Mouse (Mus musculus) spleen, adult 2 months (tissue): ENCODE data around the gene Cir1.

Source experiments
- CTCF ChIP-seq: fragments of 200-500 bp; IDR thresholded peaks from 2 replicates; pipeline ENCODE4 v1.5.1; 2011; ENCODE audit warnings: mild to moderate bottlenecking, inconsistent platforms; ENCODE audit not compliant: insufficient read depth, insufficient read length, insufficient replicate concordance; ENCODE audit errors: extremely low read depth
- POLR2A ChIP-seq: fragments of 200-500 bp; IDR thresholded peaks from 2 replicates; pipeline ENCODE4 v1.6.1; 2011; ENCODE audit warnings: low read depth, low read length, inconsistent platforms

GRCm38 (mm10) chr2:73360536-73360935 lies 48.0 kb upstream of the Cir1 start:
- TF ChIP-seq POLR2A (no peak), CTCF (no peak)
